Mouse (Mus musculus): ENCODE data around the gene Zfp600. TPM values are rescaled to one million over a fixed set of nuclear protein-coding genes. Genes with fewer than 3 reads are reported as not detected.

The Zfp600 gene
- not detected for polyA plus RNA-seq (2014; fragmentation: Illumina TruSeq; extraction: RNeasy Lipid Tissue Mini Kit (QIAGEN cat#74804); ENCODE audit: insufficient read depth, low read depth, low replicate concordance)

DNA sequence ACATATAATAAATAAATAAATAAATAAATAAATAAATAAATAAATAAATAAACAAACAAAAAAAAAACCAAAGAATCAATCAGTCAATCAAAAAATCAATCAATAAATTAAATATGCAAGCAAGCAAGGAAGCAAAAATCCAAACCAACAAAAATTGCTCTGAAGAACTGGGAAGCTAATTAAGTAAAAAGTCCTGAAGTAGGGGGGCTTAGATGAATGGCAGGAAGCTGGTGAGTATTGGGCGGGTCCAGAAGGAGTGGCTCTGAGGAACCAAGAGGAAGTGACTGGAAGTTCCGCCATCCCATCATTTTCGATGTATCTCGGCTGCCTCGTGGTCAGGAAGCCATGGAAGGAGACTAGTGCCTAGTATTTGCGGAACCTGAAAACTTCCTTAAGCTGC, at the start of gene Zfp600:
Gene Zfp600, plus strand, starts transcription at position 301 of the 400 bp plus-strand sequence.

Other genes starting within 250 kb of the Zfp600 start
- 0.10 TPM for gene Zfp987, start 59.5 kb upstream of the Zfp600 start, polyA plus RNA-seq (2014; fragmentation: Illumina TruSeq; extraction: RNeasy Lipid Tissue Mini Kit (QIAGEN cat#74804); ENCODE audit: insufficient read depth, low read depth, low replicate concordance)